Mouse (Mus musculus) olfactory bulb, adult 2 months (tissue): ENCODE data around the gene Tmem82.

Experiments used
- CTCF ChIP-seq: fragments of 200-500 bp; IDR thresholded peaks from 2 replicates; pipeline ENCODE4 v1.5.1; 2012; ENCODE audit warnings: low read depth, mild to moderate bottlenecking, low read length, moderate library complexity; ENCODE audit not compliant: insufficient read depth
- POLR2A ChIP-seq: fragments of 200-500 bp; IDR thresholded peaks from 2 replicates; pipeline ENCODE4 v1.6.1; 2012; ENCODE audit warnings: mild to moderate bottlenecking, low read depth, low read length, moderate library complexity; ENCODE audit not compliant: insufficient read depth

DNA sequence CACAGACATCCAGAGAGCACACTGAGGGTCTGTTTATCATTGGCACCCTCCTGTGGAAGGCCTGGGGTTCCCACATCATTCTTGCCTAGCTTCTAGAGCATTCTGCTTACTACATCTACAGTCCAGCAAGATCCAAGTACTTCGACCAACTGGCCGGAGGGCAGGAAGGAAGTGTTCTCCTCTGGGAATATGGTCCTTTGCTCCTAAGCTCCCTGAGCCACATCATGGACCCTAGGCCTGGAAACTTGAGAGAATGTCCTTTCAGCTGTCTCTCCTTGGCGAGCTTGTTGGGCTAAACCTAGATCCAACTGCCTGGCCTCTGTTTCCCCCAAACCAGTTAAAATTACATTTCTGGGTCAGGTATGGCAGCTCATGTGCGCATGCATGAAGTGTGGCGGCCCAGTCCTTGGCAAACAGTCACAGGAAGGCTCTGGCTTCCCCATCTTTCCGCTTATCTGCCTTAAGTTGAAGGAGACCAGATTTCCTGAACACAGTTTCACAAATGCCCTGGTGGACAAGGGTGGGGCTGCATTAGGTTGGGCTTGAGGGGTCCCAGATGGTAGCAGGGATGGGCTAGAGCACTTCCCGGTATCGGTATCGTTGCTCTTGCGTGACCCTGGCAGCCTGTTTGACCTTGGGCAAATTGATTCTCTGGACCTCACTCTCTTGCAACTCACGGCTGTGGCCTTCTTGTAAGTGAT, 15.8 kb downstream of the Tmem82 start:
- no peak for TF ChIP-seq CTCF
- TF ChIP-seq POLR2A: no peak
